Mouse (Mus musculus): ENCODE measurements around the gene 4930579F01Rik.

GRCm38 (mm10) chr3:138197556-138197955 is 3.9 kb upstream of the 4930579F01Rik start:
- no peak for TF ChIP-seq CTCF (IDR thresholded peaks at IDR 0.05; ENCODE audit: low read depth)
- TF ChIP-seq EP300 (optimal IDR thresholded peaks at IDR 0.05), result no peak
